Comparison of ENCODE assay signal across 12 mouse cellular contexts in genomic region chr8:31314692-31315358, GRCm38 (mm10).
DNase-seq lines count a peak whose midpoint lies in the region; ATAC-seq and TF ChIP-seq lines count a peak whose summit lies in the region.
"Had no signal": no experiment of that assay in that cellular context is flagged by ENCODE, and none has a peak within 500 bp of the region (broad histone marks: within the 10 kb centered on the region; RNA-seq: fewer than 3 reads in every experiment).

No protein-coding gene starts in this region.

- TF ChIP-seq POLR2A in heart, adult 2 months (IDR thresholded peaks at IDR 0.05; ENCODE audit: insufficient read depth, low read depth, low read length): no peak

- H3K9ac ChIP-seq in heart, embryonic 15.5 days: 0 out of 2 replicates have a peak overlapping the region, but pooled peaks have one; percentile 3
- H3K9ac ChIP-seq in heart, adult 2 months (ENCODE audit: low read depth, low read length): no peak overlapping the region
- H3K9ac ChIP-seq in kidney, postnatal 0 days (ENCODE audit: low read depth, low read length): no peak overlapping the region
- H3K9ac ChIP-seq in midbrain, embryonic 16.5 days (ENCODE audit: low read depth, low read length): no peak overlapping the region
- H3K9ac ChIP-seq: intestine, embryonic 15.5 days; liver, embryonic 12.5 days had no signal

- no peak for TF ChIP-seq CTCF in heart, adult 2 months (IDR thresholded peaks at IDR 0.05)
- TF ChIP-seq CTCF in kidney, postnatal 0 days (IDR thresholded peaks at IDR 0.05; ENCODE audit: low read depth): no peak

- H3K79me2 ChIP-seq in heart, adult 2 months (replicated peaks; ENCODE audit: control insufficient read depth, insufficient read depth, low read length): no peaks in the 10 kb centered on the region

- DNase-seq in heart, adult 2 months: no peak
- DNase-seq in kidney, postnatal 0 days (ENCODE audit: low spot score): peak; percentile 59
- DNase-seq in kidney, postnatal 10 days: no peak
- peak; percentile 24 for DNase-seq in embryo, embryonic 9.5 days (ENCODE audit: extremely low spot score)
- no peak for DNase-seq in lung, postnatal 14 days
- DNase-seq: heart, postnatal 36 days had no signal

- intact Hi-C loops in heart, adult 2 months (cut with DNase I): no loop called here

- no peak for TF ChIP-seq EP300 in heart, adult 2 months (IDR thresholded peaks at IDR 0.05; ENCODE audit: insufficient read depth, low read depth, low read length)

- H3K4me1 ChIP-seq in heart, embryonic 15.5 days (replicated peaks): peaks cover 9% of the 10 kb centered on the region
- no peaks in the 10 kb centered on the region for H3K4me1 ChIP-seq in heart, adult 2 months (ENCODE audit: control insufficient read depth, insufficient read depth, low read length)
- H3K4me1 ChIP-seq in kidney, postnatal 0 days (replicated peaks; ENCODE audit: insufficient read depth, low read length): no peaks in the 10 kb centered on the region
- 0 out of 2 replicates have a peak, but pooled peaks cover 4% of the 10 kb centered on the region for H3K4me1 ChIP-seq in midbrain, embryonic 16.5 days (ENCODE audit: control insufficient read depth, insufficient read depth, low read length)
- H3K4me1 ChIP-seq: intestine, embryonic 15.5 days; liver, embryonic 12.5 days; megakaryocyte, embryonic 14.5 days had no signal

- ATAC-seq in heart, embryonic 15.5 days (replicated peaks; ENCODE audit: insufficient number of reproducible peaks, insufficient read depth, low FRiP score, low read depth): no peak
- peak; percentile 74 for ATAC-seq in kidney, postnatal 0 days (replicated peaks; ENCODE audit: low FRiP score, low read depth)
- peak; percentile 14; the same call in 1 of the 2 replicates for ATAC-seq in midbrain, embryonic 16.5 days
- ATAC-seq: intestine, embryonic 15.5 days; liver, embryonic 12.5 days had no signal

- 0 out of 2 replicates have a peak, but pooled peaks cover 2% of the 10 kb centered on the region for H3K9me3 ChIP-seq in heart, embryonic 15.5 days (replicated peaks)
- no peaks in the 10 kb centered on the region for H3K9me3 ChIP-seq in kidney, postnatal 0 days (replicated peaks; ENCODE audit: low read length)
- H3K9me3 ChIP-seq in midbrain, embryonic 16.5 days (replicated peaks; ENCODE audit: control insufficient read depth, low read length, poor library complexity, severe bottlenecking): no peaks in the 10 kb centered on the region; the same call in 1 of the 2 replicates
- H3K9me3 ChIP-seq: intestine, embryonic 15.5 days; limb, embryonic 10.5 days; liver, embryonic 12.5 days had no signal

- H3K4me2 ChIP-seq in heart, embryonic 15.5 days: peak overlapping the region; percentile 40
- H3K4me2 ChIP-seq in kidney, postnatal 0 days (ENCODE audit: low read length): no peak overlapping the region
- H3K4me2 ChIP-seq in midbrain, embryonic 16.5 days (ENCODE audit: low read length): no peak overlapping the region
- H3K4me2 ChIP-seq: intestine, embryonic 15.5 days; liver, embryonic 12.5 days had no signal

- H3K36me3 ChIP-seq in heart, embryonic 15.5 days: no peaks in the 10 kb centered on the region
- no peaks in the 10 kb centered on the region for H3K36me3 ChIP-seq in heart, adult 2 months (ENCODE audit: control insufficient read depth, insufficient read depth, low read length)
- H3K36me3 ChIP-seq in kidney, postnatal 0 days (ENCODE audit: insufficient read depth, low read length): no peaks in the 10 kb centered on the region
- no peaks in the 10 kb centered on the region for H3K36me3 ChIP-seq in midbrain, embryonic 16.5 days (ENCODE audit: control insufficient read depth, insufficient read depth, low read length)
- H3K36me3 ChIP-seq: intestine, embryonic 15.5 days; limb, embryonic 10.5 days; liver, embryonic 12.5 days had no signal

- WGBS in heart, embryonic 15.5 days: 46% methylated on average over 5 of the region's 5 CpGs
- 59% methylated on average over 5 of the region's 5 CpGs for WGBS in heart, adult 2 months
- 20% methylated on average over 5 of the region's 5 CpGs for WGBS in kidney, postnatal 0 days
- WGBS in midbrain, embryonic 16.5 days: 37% methylated on average over 5 of the region's 5 CpGs

- H3K27me3 ChIP-seq in heart, embryonic 15.5 days: no peaks in the 10 kb centered on the region
- H3K27me3 ChIP-seq in heart, adult 2 months (ENCODE audit: control insufficient read depth, insufficient read depth, low read length): no peaks in the 10 kb centered on the region
- H3K27me3 ChIP-seq in kidney, postnatal 0 days (ENCODE audit: insufficient read depth, low read length): no peaks in the 10 kb centered on the region
- no peaks in the 10 kb centered on the region for H3K27me3 ChIP-seq in midbrain, embryonic 16.5 days (ENCODE audit: control insufficient read depth, insufficient read depth, low read depth, low read length)
- H3K27me3 ChIP-seq: intestine, embryonic 15.5 days; liver, embryonic 12.5 days; megakaryocyte, embryonic 14.5 days had no signal

- H3K4me3 ChIP-seq in heart, embryonic 15.5 days: no peak overlapping the region
- H3K4me3 ChIP-seq in heart, adult 2 months: no peak overlapping the region
- H3K4me3 ChIP-seq in kidney, postnatal 0 days (replicated peaks; ENCODE audit: low read depth, low read length): no peak overlapping the region
- H3K4me3 ChIP-seq in midbrain, embryonic 16.5 days (ENCODE audit: low read depth, low read length): no peak overlapping the region
- H3K4me3 ChIP-seq: intestine, embryonic 15.5 days; limb, embryonic 10.5 days; liver, embryonic 12.5 days; megakaryocyte, embryonic 14.5 days had no signal

- no peak overlapping the region for H3K27ac ChIP-seq in heart, embryonic 15.5 days
- no peak overlapping the region for H3K27ac ChIP-seq in heart, adult 2 months
- H3K27ac ChIP-seq in kidney, postnatal 0 days: no peak overlapping the region
- H3K27ac ChIP-seq in midbrain, embryonic 16.5 days (ENCODE audit: low read length): no peak overlapping the region
- H3K27ac ChIP-seq: intestine, embryonic 15.5 days; limb, embryonic 10.5 days; liver, embryonic 12.5 days had no signal

Comparison
In these comparisons a context has a peak if more than half of its experiments do, and no peak if none do; other contexts are left out.
1. DNase-seq: peak in kidney, postnatal 0 days (single experiment) and embryo, embryonic 9.5 days (single experiment); none in heart, adult 2 months (0 of 2), kidney, postnatal 10 days (single experiment) and lung, postnatal 14 days (single experiment).